Mouse (Mus musculus) MEL (cell line): ENCODE results near the gene Rhd.
"Not testable (repeated sequence)": the region's sequence is repeated elsewhere in the genome, so short reads cannot be mapped to it uniquely, and the experiment has no call there.

Source experiments
- CTCF ChIP-seq, 3 experiments: IDR thresholded peaks in 2 of 3; conservative IDR thresholded peaks in 1 of 3; 2 replicates each; pipeline ENCODE4 v1.5.1; 2011 to 2012; ENCODE audit warnings: low read length in 3 of 3, low read depth in 2 of 3, mild to moderate bottlenecking in 2 of 3, improper control_type of control experiment in 1 of 3, inconsistent platforms in 1 of 3, mixed read lengths in 1 of 3, moderate library complexity in 1 of 3; ENCODE audit not compliant: control insufficient read depth in 1 of 3, insufficient read depth in 1 of 3, poor library complexity in 1 of 3, severe bottlenecking in 1 of 3
- USF1 ChIP-seq: IDR thresholded peaks from 2 replicates; pipeline ENCODE4 v1.6.1; 2014; ENCODE audit warnings: low read depth, mild to moderate bottlenecking, inconsistent platforms, low read length, improper control_type of control experiment, moderate library complexity

DNA sequence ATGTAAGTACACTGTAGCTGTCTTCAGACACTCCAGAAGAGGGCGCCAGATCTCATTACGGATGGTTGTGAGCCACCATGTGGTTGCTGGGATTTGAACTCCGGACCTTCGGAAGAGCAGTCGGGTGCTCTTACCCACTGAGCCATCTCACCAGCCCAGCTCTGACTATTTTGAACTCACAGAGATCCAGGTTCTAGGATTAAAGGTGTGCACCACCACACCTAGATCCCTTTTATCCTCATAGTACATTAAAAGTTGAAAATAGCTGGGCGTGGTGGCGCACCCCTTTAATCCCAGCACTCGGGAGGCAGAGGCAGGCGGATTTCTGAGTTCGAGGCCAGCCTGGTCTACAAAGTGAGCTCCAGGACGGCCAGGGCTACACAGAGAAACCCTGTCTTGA is 38.5 kb upstream of the Rhd start:
- TF ChIP-seq USF1: not testable (repeated sequence)
- peak in 1 of 3 experiments; percentile 19; a peak in 1 of 6 replicates for TF ChIP-seq CTCF (IDR thresholded peaks at IDR 0.05 in 2 of 3, conservative IDR thresholded peaks at IDR 0.05 in 1 of 3; ENCODE audit: control insufficient read depth in 1 of 3, insufficient read depth in 1 of 3, low read depth in 2 of 3, low read length in 3 of 3, poor library complexity in 1 of 3, severe bottlenecking in 1 of 3)
